Mouse (Mus musculus) T-cell, adult 2 months (primary cell): ENCODE data around the gene Etl4.
"Not testable (repeated sequence)": the region's sequence is repeated elsewhere in the genome, so short reads cannot be mapped to it uniquely, and the experiment has no call there.

Experiments used
- DNase-seq: peaks from one replicate; pipeline ENCODE4 v3.0.0; 2022; ENCODE audit warnings: low spot score

Gene Etl4

GRCm38 (mm10) chr2:20654058-20654457 is 744.5 kb downstream of the Etl4 start:
- no peak for DNase-seq

- no peak for DNase-seq
Measured at GRCm38 (mm10) chr2:20654598-20655340, 745.2 kb downstream of the Etl4 start.

GRCm38 (mm10) chr2:20655341-20655612 is 745.7 kb downstream of the Etl4 start:
- no peak for DNase-seq

- no peak for DNase-seq
Measured at GRCm38 (mm10) chr2:20657856-20658255, 748.3 kb downstream of the Etl4 start.

GRCm38 (mm10) chr2:20661841-20662240 is 752.3 kb downstream of the Etl4 start:
- DNase-seq = no peak

GRCm38 (mm10) chr2:20662696-20663095 is 753.1 kb downstream of the Etl4 start:
- DNase-seq = no peak

- no peak for DNase-seq
Measured at GRCm38 (mm10) chr2:20665309-20665971, 755.9 kb downstream of the Etl4 start.

- no peak for DNase-seq
Measured at GRCm38 (mm10) chr2:20666051-20666478, 756.5 kb downstream of the Etl4 start.

- no peak for DNase-seq
Measured at GRCm38 (mm10) chr2:20667876-20668275, 758.3 kb downstream of the Etl4 start.

GRCm38 (mm10) chr2:20668276-20669030 is 758.9 kb downstream of the Etl4 start:
- DNase-seq = not testable (repeated sequence)

- no peak for DNase-seq
Measured at GRCm38 (mm10) chr2:20669367-20669766, 759.8 kb downstream of the Etl4 start.

GRCm38 (mm10) chr2:20671546-20672255 is 762.1 kb downstream of the Etl4 start:
- DNase-seq = no peak

- no peak for DNase-seq
Measured at GRCm38 (mm10) chr2:20672281-20672680, 762.7 kb downstream of the Etl4 start.

GRCm38 (mm10) chr2:20672803-20673603 is 763.4 kb downstream of the Etl4 start:
- no peak for DNase-seq

- no peak for DNase-seq
Measured at GRCm38 (mm10) chr2:20676379-20676778, 766.8 kb downstream of the Etl4 start.

- DNase-seq = no peak
Measured at GRCm38 (mm10) chr2:20678793-20679192, 769.2 kb downstream of the Etl4 start.

GRCm38 (mm10) chr2:20682203-20682602 is 772.6 kb downstream of the Etl4 start:
- not testable (repeated sequence) for DNase-seq

- no peak for DNase-seq
Measured at GRCm38 (mm10) chr2:20689389-20689788, 779.8 kb downstream of the Etl4 start.

- no peak for DNase-seq
Measured at GRCm38 (mm10) chr2:20692898-20693297, 783.3 kb downstream of the Etl4 start.

- DNase-seq = no peak
Measured at GRCm38 (mm10) chr2:20693772-20694171, 784.2 kb downstream of the Etl4 start.

GRCm38 (mm10) chr2:20697719-20698118 is 788.1 kb downstream of the Etl4 start:
- no peak for DNase-seq

- DNase-seq = no peak
Measured at GRCm38 (mm10) chr2:20705110-20705509, 795.5 kb downstream of the Etl4 start.
